Mouse (Mus musculus): ENCODE results near the gene Hist1h2ad.
A peak's percentile ranks its signal among the peaks of the same experiment; 100 is the strongest.
"Not testable (repeated sequence)": the region's sequence is repeated elsewhere in the genome, so short reads cannot be mapped to it uniquely, and the experiment has no call there.

Hist1h2ad gene

GRCm38 (mm10) chr13:23542225-23542980 is 31.8 kb upstream of the Hist1h2ad start:
- not testable (repeated sequence) for DNase-seq

GRCm38 (mm10) chr13:23542999-23543607 is 31.1 kb upstream of the Hist1h2ad start, which contains the start of gene Hist1h2bh:
Gene Hist1h2bh, minus strand, starts transcription at chr13:23543392.
- DNase-seq = peak; percentile 85

GRCm38 (mm10) chr13:23543965-23544786 is 30.0 kb upstream of the Hist1h2ad start, which contains the start of gene Hist1h3f:
Gene Hist1h3f, plus strand, starts transcription at chr13:23544052.
- peak; percentile 81 for DNase-seq

GRCm38 (mm10) chr13:23544787-23545120 is 29.4 kb upstream of the Hist1h2ad start:
- not testable (repeated sequence) for DNase-seq

GRCm38 (mm10) chr13:23546694-23547093 is 27.5 kb upstream of the Hist1h2ad start:
- DNase-seq = no peak

GRCm38 (mm10) chr13:23550761-23551145 is 23.4 kb upstream of the Hist1h2ad start:
- DNase-seq = no peak

GRCm38 (mm10) chr13:23551146-23551834 is 22.9 kb upstream of the Hist1h2ad start, which contains the start of gene Hist1h4f:
Gene Hist1h4f, minus strand, starts transcription at chr13:23551648.
- peak; percentile 92 for DNase-seq

- DNase-seq = no peak
Observed at GRCm38 (mm10) chr13:23551931-23552914, 22.0 kb upstream of the Hist1h2ad start.

GRCm38 (mm10) chr13:23552962-23553361 is 21.2 kb upstream of the Hist1h2ad start, which contains the start of gene Hist1h1d:
Gene Hist1h1d, plus strand, starts transcription at chr13:23553262.
- no peak for DNase-seq

GRCm38 (mm10) chr13:23554393-23554792 is 19.8 kb upstream of the Hist1h2ad start:
- no peak for DNase-seq

GRCm38 (mm10) chr13:23554925-23555838 is 19.0 kb upstream of the Hist1h2ad start:
- DNase-seq = peak; percentile 95

GRCm38 (mm10) chr13:23555839-23556416 is 18.3 kb upstream of the Hist1h2ad start:
- peak; percentile 79 for DNase-seq

GRCm38 (mm10) chr13:23556906-23557305 is 17.3 kb upstream of the Hist1h2ad start:
- no peak for DNase-seq

GRCm38 (mm10) chr13:23560699-23561098 is 13.5 kb upstream of the Hist1h2ad start:
- not testable (repeated sequence) for DNase-seq

GRCm38 (mm10) chr13:23561531-23561882 is 12.7 kb upstream of the Hist1h2ad start:
- DNase-seq = not testable (repeated sequence)

GRCm38 (mm10) chr13:23561883-23562659 is 12.1 kb upstream of the Hist1h2ad start, which contains the start of gene Hist1h3e:
Gene Hist1h3e, minus strand, starts transcription at chr13:23562369.
- DNase-seq = peak; percentile 93

- DNase-seq = peak; percentile 43
Observed at GRCm38 (mm10) chr13:23562699-23563462, 11.3 kb upstream of the Hist1h2ad start.

- no peak for DNase-seq
Observed at GRCm38 (mm10) chr13:23564482-23564881, 9.7 kb upstream of the Hist1h2ad start.

Measured in liver (tissue).